Mouse (Mus musculus) forelimb bud, embryonic 11.5 days (tissue): Measurements from ENCODE around the gene Nmt2.
A peak's percentile ranks its signal among the peaks of the same experiment; 100 is the strongest.

Source experiments
- DNase-seq: peaks from one replicate; pipeline ENCODE4 v3.0.0-alpha.2; 2012; ENCODE audit warnings: low read depth, low spot score

Gene Nmt2

DNA sequence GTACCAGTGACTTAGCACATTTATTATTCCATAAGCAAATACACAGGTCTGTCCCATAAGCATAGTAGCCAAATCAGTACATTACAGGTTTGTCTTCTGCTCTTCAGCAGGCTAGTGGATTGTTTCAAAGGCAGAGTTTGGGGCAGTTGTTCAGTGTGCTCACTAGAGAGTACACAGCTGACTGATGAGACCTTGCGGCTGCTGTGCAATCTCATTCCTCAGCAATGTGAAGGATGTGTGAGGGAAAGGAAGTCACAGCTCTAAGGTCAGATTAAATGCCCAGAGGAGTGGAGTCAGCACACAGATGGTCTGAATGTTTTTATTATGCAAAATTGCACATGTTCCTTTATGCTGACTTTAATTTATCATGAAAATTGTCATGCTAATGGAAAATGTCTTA lies 42.5 kb downstream of the Nmt2 start:
- DNase-seq: no peak

GRCm38 (mm10) chr2:3327351-3327750 lies 43.3 kb downstream of the Nmt2 start:
- DNase-seq: peak; percentile 43

- no peak for DNase-seq
Observed at GRCm38 (mm10) chr2:3331071-3331703, 47.2 kb downstream of the Nmt2 start.

DNA sequence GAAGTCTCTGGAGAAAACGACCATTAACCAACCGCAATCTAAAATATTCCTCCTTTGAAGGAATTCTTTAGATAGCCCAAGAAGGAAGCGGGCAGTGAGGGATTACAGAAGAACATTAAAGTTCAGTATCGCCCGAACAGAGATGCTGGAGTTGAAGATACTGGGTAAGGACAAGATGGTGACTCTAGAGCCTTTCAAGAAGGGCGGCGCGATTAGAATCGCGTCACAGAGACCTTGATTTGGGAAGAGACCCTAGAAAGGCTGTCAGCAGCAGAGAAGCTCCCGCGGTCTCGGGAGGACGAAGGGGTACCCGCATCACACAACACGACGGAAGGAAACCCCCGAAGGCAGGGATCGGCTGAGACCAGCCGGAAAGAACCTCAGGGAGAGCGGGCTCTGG lies 48.0 kb downstream of the Nmt2 start:
- DNase-seq: no peak

DNA sequence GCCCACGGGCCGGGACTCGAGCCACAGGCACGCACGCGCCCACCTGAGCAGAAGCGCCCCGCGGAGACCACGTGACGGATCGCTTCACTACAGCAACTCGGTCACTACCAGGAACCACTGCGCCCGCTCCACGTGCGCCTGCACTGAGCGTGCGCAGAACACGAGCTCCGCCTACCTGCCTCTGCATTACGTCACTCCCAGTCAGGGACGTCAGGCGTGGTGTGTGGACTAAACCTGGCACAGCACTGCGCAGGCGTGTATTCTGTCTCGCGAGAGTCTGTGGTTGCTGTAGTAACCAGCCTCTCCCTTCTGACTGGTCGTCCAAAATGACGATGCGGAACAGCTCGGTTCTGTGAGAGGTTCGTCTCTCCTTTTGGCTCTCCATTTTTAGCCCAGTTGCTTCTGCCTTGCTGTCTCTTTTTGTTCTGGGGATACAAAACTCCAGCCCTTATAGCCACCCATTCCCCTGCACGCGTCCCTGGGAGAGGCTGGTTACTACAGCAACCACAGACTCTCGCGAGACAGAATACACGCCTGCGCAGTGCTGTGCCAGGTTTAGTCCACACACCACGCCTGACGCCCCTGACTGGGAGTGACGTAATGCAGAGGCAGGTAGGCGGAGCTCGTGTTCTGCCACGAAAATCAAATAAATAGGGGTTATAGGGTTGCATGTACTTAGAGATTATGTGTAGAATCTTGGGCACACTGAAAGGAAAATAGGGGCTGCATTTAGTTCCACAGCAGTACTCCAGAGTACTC lies 48.7 kb downstream of the Nmt2 start, which contains the start of gene Rpp38:
TSS of gene Rpp38 (minus strand) at position 160 of the 759 bp plus-strand sequence.
- DNase-seq: peak; percentile 98

DNA sequence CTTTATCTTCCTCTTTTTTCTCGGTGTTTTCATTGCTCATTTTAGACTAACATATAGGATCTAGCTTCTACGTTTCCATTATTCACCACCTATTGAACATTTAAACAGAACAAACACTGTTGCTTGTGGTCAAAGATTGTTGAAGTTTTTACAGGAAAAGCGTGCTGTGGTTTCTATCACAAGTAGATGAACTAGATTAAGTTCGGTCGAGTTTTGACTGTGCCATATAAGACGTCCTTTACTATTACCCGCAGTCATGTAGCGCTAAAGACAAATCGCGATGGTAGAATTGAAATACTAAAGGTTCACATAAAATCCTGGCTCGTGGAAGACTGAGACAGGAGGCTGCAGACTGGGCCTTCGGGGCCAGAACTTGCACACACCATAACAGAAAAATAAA lies 49.7 kb downstream of the Nmt2 start:
- no peak for DNase-seq

GRCm38 (mm10) chr2:3335611-3336301 lies 51.7 kb downstream of the Nmt2 start, which contains the start of gene Acbd7:
TSS of gene Acbd7 (plus strand) at chr2:3336168.
- DNase-seq: peak; percentile 27

GRCm38 (mm10) chr2:3348422-3348821 lies 64.4 kb downstream of the Nmt2 start:
- no peak for DNase-seq

GRCm38 (mm10) chr2:3348919-3349318 lies 64.9 kb downstream of the Nmt2 start:
- peak; percentile 32 for DNase-seq

- DNase-seq: no peak
Observed at GRCm38 (mm10) chr2:3353160-3353559, 69.1 kb downstream of the Nmt2 start.

DNA sequence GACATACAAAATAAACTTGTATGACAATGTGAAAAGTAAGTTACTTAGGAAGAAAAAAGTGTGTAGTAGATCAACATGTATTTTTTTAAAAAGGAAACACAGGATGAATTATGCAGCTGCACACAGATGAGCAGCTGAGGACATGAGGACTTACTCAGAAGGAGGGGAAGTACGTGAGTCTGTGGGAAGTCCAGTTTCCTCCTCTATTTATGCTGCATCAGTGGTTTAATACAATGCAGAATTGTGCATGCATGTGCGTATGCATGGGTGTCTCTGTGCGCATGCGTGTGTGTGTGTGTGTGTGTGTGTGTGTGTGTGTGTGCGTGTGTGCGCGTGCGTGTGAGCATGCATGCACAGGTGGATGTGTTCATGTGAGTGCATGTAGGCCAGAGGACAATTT lies 71.8 kb downstream of the Nmt2 start:
- DNase-seq: no peak

GRCm38 (mm10) chr2:3356311-3356710 lies 72.3 kb downstream of the Nmt2 start:
- DNase-seq: no peak

DNA sequence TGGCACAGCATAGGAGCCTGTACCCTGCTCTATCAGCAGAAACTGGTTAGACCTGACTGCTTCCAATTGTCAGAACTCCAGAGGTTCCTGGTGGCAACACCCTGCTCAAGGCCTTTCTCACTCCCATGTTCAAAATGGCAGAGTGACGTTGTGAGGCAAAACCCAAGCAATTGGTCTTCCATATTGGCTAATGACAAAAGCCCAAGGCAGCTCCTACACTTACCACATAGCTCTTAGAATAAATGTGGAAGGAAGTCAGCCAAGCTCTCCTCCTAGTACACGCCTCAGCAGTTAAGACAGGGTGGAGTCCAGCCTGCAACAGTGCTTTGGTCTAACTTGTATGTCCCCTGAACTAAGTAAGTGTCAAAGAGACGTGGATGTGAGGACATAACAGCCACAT lies 73.9 kb downstream of the Nmt2 start:
- no peak for DNase-seq

- no peak for DNase-seq
Observed at GRCm38 (mm10) chr2:3361067-3361466, 77.1 kb downstream of the Nmt2 start.

- no peak for DNase-seq
Observed at GRCm38 (mm10) chr2:3365127-3365526, 81.1 kb downstream of the Nmt2 start.
